In genomic region chr11:90132579-90132978, GRCm38 (mm10) we compare ENCODE assay signal across 23 mouse cellular contexts. TPM values are rescaled to one million over a fixed set of nuclear protein-coding genes. Genes with fewer than 3 reads are reported as not detected.
DNase-seq lines count a peak whose midpoint lies in the region; ATAC-seq and TF ChIP-seq lines count a peak whose summit lies in the region.
"Had no signal": no experiment of that assay in that cellular context is flagged by ENCODE, and none has a peak within 500 bp of the region (broad histone marks: within the 10 kb centered on the region; RNA-seq: fewer than 3 reads in every experiment).

No protein-coding gene starts in this region.

- H3K27ac ChIP-seq in heart, embryonic 10.5 days = peak overlapping the region; percentile 13; the same call in 1 of the 2 replicates
- no peak overlapping the region for H3K27ac ChIP-seq in lung, postnatal 0 days (ENCODE audit: low read length)
- H3K27ac ChIP-seq: embryonic facial prominence, embryonic 13.5 days; hindbrain, embryonic 13.5 days; kidney, embryonic 15.5 days; limb, embryonic 13.5 days; midbrain, embryonic 13.5 days had no signal

- no peak overlapping the region for H3K4me2 ChIP-seq in lung, postnatal 0 days (replicated peaks; ENCODE audit: low read depth, low read length)
- H3K4me2 ChIP-seq: embryonic facial prominence, embryonic 13.5 days; hindbrain, embryonic 13.5 days; kidney, embryonic 15.5 days; limb, embryonic 13.5 days; midbrain, embryonic 13.5 days had no signal

- H3K4me3 ChIP-seq in heart, embryonic 10.5 days = no peak overlapping the region
- H3K4me3 ChIP-seq in lung, postnatal 0 days (ENCODE audit: low read depth, low read length) = no peak overlapping the region
- H3K4me3 ChIP-seq in lung, adult 2 months (replicated peaks; ENCODE audit: extremely low read depth, low read depth, low read length) = no peak overlapping the region
- H3K4me3 ChIP-seq: embryonic facial prominence, embryonic 13.5 days; erythroblast, embryonic 14.5 days; hindbrain, embryonic 13.5 days; kidney, embryonic 15.5 days; limb, embryonic 13.5 days; megakaryocyte, embryonic 14.5 days; midbrain, embryonic 13.5 days had no signal

- H3K9ac ChIP-seq in lung, postnatal 0 days (replicated peaks; ENCODE audit: low read depth) = no peak overlapping the region
- H3K9ac ChIP-seq: embryonic facial prominence, embryonic 13.5 days; hindbrain, embryonic 13.5 days; kidney, embryonic 15.5 days; limb, embryonic 13.5 days; midbrain, embryonic 13.5 days had no signal

- WGBS in heart, embryonic 10.5 days = 60% methylated on average over 5 of the region's 5 CpGs
- 52% methylated on average over 5 of the region's 5 CpGs for WGBS in lung, postnatal 0 days
- 67% methylated on average over 5 of the region's 5 CpGs for whole genome bisulfite sequencing in lung, adult 2 months

- peaks cover 22% of the 10 kb centered on the region for H3K4me1 ChIP-seq in heart, embryonic 10.5 days
- peaks cover 15% of the 10 kb centered on the region; the same call in 1 of the 2 replicates for H3K4me1 ChIP-seq in lung, postnatal 0 days (ENCODE audit: insufficient read depth, low read depth, low read length)
- H3K4me1 ChIP-seq in lung, adult 2 months (ENCODE audit: control insufficient read depth, insufficient read depth, low read length) = peaks cover 19% of the 10 kb centered on the region
- H3K4me1 ChIP-seq: megakaryocyte, embryonic 14.5 days had no signal

- no peak for DNase-seq in heart, embryonic 10.5 days (ENCODE audit: low spot score)
- DNase-seq in heart, adult 18-20 months = no peak
- peak; percentile 84 for DNase-seq in lung, postnatal 0 days (ENCODE audit: low spot score)
- DNase-seq in lung, adult 2 months = no peak
- DNase-seq in gonadal fat pad, adult 2 months (ENCODE audit: low read depth) = peak; percentile 60
- DNase-seq in right cerebral cortex, adult 18-20 months = no peak
- DNase-seq: cerebellum, adult 8-10 months; cerebellum, postnatal 36 days; embryo, embryonic 11 days; gastrocnemius, postnatal 10 days; kidney, adult 11 months; kidney, postnatal 36 days; layer of hippocampus, adult 9-11 months; right cerebral cortex, postnatal 25 days had no signal

- no peak for TF ChIP-seq POLR2A in lung, adult 2 months (IDR thresholded peaks at IDR 0.05; ENCODE audit: borderline replicate concordance, extremely low read depth, low read depth, low read length)

- peak; percentile 73 for TF ChIP-seq EP300 in lung, postnatal 0 days (IDR thresholded peaks at IDR 0.05)

- TF ChIP-seq CTCF in lung, postnatal 0 days (IDR thresholded peaks at IDR 0.05) = no peak
- TF ChIP-seq CTCF in lung, adult 2 months (IDR thresholded peaks at IDR 0.05; ENCODE audit: insufficient read depth, low read length) = no peak

- no peaks in the 10 kb centered on the region for H3K27me3 ChIP-seq in heart, embryonic 10.5 days (ENCODE audit: insufficient read depth, poor library complexity, severe bottlenecking)
- no peaks in the 10 kb centered on the region for H3K27me3 ChIP-seq in lung, postnatal 0 days (replicated peaks; ENCODE audit: insufficient read depth, low read length)
- H3K27me3 ChIP-seq: embryonic facial prominence, embryonic 13.5 days; hindbrain, embryonic 13.5 days; kidney, embryonic 15.5 days; limb, embryonic 13.5 days; midbrain, embryonic 13.5 days had no signal

- peak; percentile 65 for ATAC-seq in lung, postnatal 0 days
- peak; percentile 87 for ATAC-seq in megakaryocyte progenitor cell, adult 5-6 weeks (replicated peaks; ENCODE audit: poor library complexity)
- ATAC-seq: forebrain, embryonic 14.5 days; midbrain, embryonic 13.5 days had no signal

- no peaks in the 10 kb centered on the region for H3K9me3 ChIP-seq in heart, embryonic 10.5 days
- H3K9me3 ChIP-seq in lung, postnatal 0 days (ENCODE audit: low read length) = no peaks in the 10 kb centered on the region
- H3K9me3 ChIP-seq: embryonic facial prominence, embryonic 13.5 days; hindbrain, embryonic 13.5 days; kidney, embryonic 15.5 days; megakaryocyte, embryonic 14.5 days; midbrain, embryonic 13.5 days had no signal

- no peaks in the 10 kb centered on the region for H3K36me3 ChIP-seq in heart, embryonic 10.5 days
- no peaks in the 10 kb centered on the region for H3K36me3 ChIP-seq in lung, postnatal 0 days (ENCODE audit: insufficient read depth, low read length)
- H3K36me3 ChIP-seq: embryonic facial prominence, embryonic 13.5 days; hindbrain, embryonic 13.5 days; kidney, embryonic 15.5 days; limb, embryonic 13.5 days; midbrain, embryonic 13.5 days had no signal

RNA-seq across cellular contexts. Expression of gene Gm45716, which starts 54.9 kb away (rescaled TPM):
- polyA plus RNA-seq in heart, embryonic 10.5 days (2016; fragmentation: Nextera tagmentation; extraction: Ambion mirVana) = 47.3 and 61.5 TPM in 2 replicates
- total RNA-seq in heart, adult 18-20 months (2021) = 1 to 10 TPM; 5.8 to 9.5 TPM
- 11.8 and 11.9 TPM in 2 replicates for polyA plus RNA-seq in lung, postnatal 0 days (2015; fragmentation: Nextera tagmentation; extraction: Ambion mirVana)
- 1.3 and 1.5 TPM in 2 replicates for polyA plus RNA-seq in lung, adult 2 months (2012; rRNA removed)
- polyA plus RNA-seq in gonadal fat pad, adult 2 months (2012; rRNA removed) = 16.4 and 30.7 TPM in 2 replicates
- total RNA-seq in megakaryocyte progenitor cell, adult 5-6 weeks (2015) = 4.5 and 5.7 TPM in 2 replicates
- 7.0 and 12.2 TPM in 2 replicates for total RNA-seq in megakaryocyte progenitor cell, adult 5-6 weeks (2017)

Comparison
In these comparisons a context has a peak if more than half of its experiments do, and no peak if none do; other contexts are left out.
1. DNase-seq: peak in lung, postnatal 0 days (single experiment) and gonadal fat pad, adult 2 months (single experiment); none in heart, embryonic 10.5 days (single experiment), heart, adult 18-20 months (0 of 2), lung, adult 2 months (single experiment) and right cerebral cortex, adult 18-20 months (single experiment).